Mouse (Mus musculus) megakaryocyte, embryonic 14.5 days (primary cell): Measurements from ENCODE around the gene Bok.

ENCODE experiments used
- FLI1 ChIP-seq: IDR thresholded peaks from 2 replicates; pipeline ENCODE4 v1.6.1; 2012; ENCODE audit warnings: low read length, inconsistent platforms, mixed read lengths
- GATA1 ChIP-seq: IDR thresholded peaks from 3 replicates; pipeline ENCODE4 v1.6.1; 2012; ENCODE audit warnings: mixed read lengths, low read length, inconsistent platforms, borderline replicate concordance

GRCm38 (mm10) chr1:93705389-93705788, 19.9 kb downstream of the Bok start:
- TF ChIP-seq GATA1 (no peak), FLI1 (no peak)
